Mouse (Mus musculus) thymus, postnatal 4 days (tissue): ENCODE measurements around the gene Mfsd1.

Experiments
- DNase-seq: peaks from one replicate; pipeline ENCODE4 v3.0.0; 2021

Gene Mfsd1

GRCm38 (mm10) chr3:67643135-67643534 is 60.6 kb downstream of the Mfsd1 start:
- DNase-seq: no peak

GRCm38 (mm10) chr3:67645640-67646466 is 63.3 kb downstream of the Mfsd1 start:
- no peak for DNase-seq
